Mouse (Mus musculus): ENCODE data around the gene Maob.

Gene Maob

GRCm38 (mm10) chrX:16817261-16817769 lies at the start of gene Maob:
Gene Maob (minus strand): TSS chrX:16817366.
- DNase-seq: peak; percentile 57

- DNase-seq: peak; percentile 1
These were observed 43.1 kb upstream of the Maob start for GRCm38 (mm10) chrX:16860244-16860643.

DNA sequence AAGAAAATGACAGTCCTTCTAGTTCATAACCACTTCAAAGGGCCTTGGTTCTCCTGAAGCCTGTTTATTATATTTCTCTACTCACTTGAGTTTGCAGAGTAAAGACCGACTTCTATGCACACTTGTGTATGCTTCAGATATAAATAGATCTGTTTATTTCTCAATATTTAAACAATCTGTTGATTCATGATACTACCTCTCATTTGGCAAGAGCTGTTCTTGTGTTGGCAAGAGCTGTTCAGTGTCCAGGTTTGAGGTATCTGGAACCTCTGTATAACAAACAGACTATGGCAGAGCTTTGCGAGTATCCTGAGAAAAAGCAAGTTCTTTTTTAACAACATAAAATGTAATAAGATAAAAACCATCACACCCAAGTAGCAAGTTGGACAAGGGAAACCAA lies 28.9 kb upstream of the Maob start:
- no peak for DNase-seq

DNA sequence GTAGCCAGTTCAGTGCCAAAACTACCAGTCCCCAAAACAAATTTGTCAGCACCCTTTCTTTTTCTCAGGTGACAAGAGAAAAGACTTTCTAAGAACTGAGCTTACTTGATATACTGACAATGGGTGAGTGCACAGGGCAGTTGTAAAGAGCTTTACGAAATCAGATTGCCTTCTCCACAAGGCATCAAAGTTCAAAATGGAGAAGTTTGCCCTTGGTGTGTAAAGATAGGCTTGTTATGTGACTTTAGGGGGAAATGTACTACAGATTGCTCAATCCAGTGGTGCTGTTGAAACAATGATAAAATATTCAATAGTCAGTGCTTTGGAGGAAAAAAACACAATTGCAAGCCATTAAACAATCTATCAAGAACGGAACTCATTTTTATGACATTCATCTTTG lies 24.3 kb upstream of the Maob start:
- no peak for DNase-seq

DNA sequence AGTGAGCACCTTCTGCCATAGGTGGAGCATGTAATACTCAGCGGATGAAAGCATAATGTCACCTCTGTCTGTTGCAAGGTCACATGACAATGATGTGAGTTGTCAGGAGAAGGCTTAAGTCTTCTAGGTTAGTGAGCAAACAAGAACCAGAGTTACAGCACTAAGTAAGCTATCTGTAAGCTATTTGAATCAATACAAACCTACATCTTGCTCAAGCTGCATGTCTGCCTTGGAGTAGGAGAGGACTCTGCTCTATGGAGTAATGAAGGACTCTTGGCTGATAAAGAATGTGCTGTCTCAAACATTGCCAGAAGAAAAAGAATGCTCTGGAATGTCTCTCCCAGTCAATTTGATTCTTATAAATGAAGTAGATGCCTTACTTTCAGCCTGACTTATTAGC lies 20.1 kb upstream of the Maob start:
- no peak for DNase-seq

- no peak for DNase-seq
These were observed 19.4 kb upstream of the Maob start for GRCm38 (mm10) chrX:16836488-16837082.

DNA sequence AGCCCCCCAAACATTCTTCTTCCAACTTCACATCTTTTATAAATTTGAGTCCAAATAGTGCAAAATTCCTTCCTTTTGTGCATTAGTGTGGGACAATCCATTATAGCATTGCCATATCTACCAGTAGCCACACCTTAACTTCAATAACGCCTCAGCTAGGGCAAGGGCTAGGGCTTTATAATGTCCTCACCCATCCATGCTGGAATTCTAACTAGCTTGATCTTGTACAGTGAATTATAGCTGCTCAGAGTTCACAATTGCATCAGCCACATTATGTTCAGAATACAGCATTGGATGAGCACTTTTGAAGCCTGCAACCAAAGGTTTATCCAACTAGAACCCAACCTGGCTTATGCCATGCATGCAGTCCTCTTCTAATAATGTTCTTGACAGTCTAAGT lies 8.9 kb upstream of the Maob start:
- no peak for DNase-seq

DNA sequence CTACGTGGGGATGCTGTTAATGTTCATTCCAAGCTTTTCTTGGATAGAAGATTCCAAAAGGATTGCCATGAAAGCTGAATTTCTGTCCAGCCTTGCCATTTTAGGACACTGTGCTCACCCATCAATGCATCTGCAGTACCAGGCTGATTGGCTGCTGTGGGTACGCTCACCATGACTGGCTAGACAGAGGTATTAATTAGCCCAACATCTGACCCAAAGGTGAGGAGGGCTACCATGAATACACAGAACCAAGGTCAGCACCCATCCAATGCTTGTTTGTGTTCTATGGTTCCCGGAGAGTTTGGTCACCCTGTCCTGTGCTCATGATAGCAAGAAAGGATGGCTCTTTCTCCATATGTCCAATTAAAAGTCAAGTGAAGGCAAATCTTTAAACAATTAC lies 1.2 kb downstream of the Maob start:
- DNase-seq: no peak

- DNase-seq: no peak
These were observed 5.1 kb downstream of the Maob start for GRCm38 (mm10) chrX:16812080-16812479.

- DNase-seq: no peak
These were observed 49.7 kb downstream of the Maob start for GRCm38 (mm10) chrX:16767453-16767852.

DNA sequence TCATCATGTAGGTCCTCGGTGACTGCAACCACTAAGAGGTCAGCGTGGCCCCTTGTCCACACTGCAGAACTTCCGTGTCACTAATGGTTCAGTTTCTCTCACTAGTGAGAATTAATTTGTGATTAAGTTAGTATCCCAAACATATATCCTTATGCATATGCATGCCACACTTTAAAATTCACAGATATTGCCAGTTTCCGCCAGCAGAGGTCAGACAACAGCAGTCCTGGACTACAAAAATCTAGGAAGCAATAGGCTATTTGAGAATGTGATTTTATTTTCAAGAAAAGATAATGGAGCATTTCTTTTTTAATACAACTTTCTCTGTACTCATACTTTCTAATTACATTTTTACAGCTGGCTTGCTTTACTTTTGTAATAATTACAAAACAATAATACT lies 51.0 kb downstream of the Maob start:
- peak; percentile 22 for DNase-seq

- DNase-seq: peak; percentile 4
These were observed 55.7 kb downstream of the Maob start for GRCm38 (mm10) chrX:16761430-16761829.

DNA sequence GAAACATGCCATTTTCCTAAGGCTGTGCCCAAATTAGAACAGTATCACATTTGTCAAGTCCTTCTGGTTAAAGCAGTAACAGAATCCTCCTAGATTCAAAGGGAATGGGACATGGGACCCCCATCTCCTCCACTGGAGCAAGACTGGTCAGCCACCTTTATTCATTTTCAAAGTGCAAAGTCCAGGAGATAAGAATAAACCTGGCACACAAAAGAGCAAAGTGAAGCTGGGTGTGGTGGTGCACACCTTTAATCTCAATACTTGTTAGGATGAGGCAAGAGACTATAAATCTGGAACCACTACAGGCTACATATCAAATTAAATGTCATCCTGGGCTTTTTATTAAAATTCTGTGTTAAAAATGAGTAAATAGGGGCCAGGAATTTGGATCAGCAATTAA lies 62.4 kb downstream of the Maob start:
- no peak for DNase-seq

GRCm38 (mm10) chrX:16748932-16749331 lies 68.2 kb downstream of the Maob start:
- DNase-seq: no peak

GRCm38 (mm10) chrX:16714033-16714432 lies 103.1 kb downstream of the Maob start:
- no peak for DNase-seq

DNA sequence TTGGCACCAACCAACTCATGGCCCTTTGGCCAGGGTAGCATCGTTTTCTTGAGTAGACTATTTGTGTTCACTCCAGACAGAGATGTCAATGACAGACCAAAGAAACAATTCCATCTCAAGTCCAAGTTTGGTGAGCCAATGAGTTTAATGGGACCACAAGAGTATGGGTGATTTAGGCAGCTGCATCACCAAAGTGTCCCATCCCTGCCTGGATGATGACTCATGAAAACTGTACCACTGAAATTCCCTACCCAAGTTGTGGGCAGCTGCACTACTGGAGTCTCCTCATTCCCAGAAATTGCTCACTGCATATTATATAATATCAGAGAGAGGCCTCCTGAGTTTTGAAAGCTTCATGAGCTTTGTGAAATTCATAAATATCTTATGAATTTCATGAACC lies 111.1 kb downstream of the Maob start:
- DNase-seq: no peak
